Mouse (Mus musculus) limb, embryonic 13.5 days (tissue): ENCODE results near the gene Akap1. TPM values are rescaled to one million over a fixed set of nuclear protein-coding genes. Genes with fewer than 3 reads are reported as not detected.
A peak's percentile ranks its signal among the peaks of the same experiment; 100 is the strongest.

ENCODE experiments used
- ATAC-seq: fragments of 200-750 bp; cut with Nextera tagmentation; 2 replicates; pipeline ENCODE4 v1.8.0; 2017; ENCODE audit warnings: low read depth, moderate number of reproducible peaks, moderate TSS enrichment; ENCODE audit not compliant: low FRiP score
- H3K27ac ChIP-seq: fragments of 300-500 bp; sonication (generic); 2 replicates; pipeline ENCODE4 v1.5.1; 2015; ENCODE audit warnings: inconsistent platforms, mild to moderate bottlenecking, moderate library complexity
- H3K27me3 ChIP-seq: fragments of 300-500 bp; sonication (generic); 2 replicates; pipeline ENCODE4 v1.6.1; 2015; ENCODE audit warnings: mild to moderate bottlenecking, inconsistent platforms
- H3K36me3 ChIP-seq: fragments of 300-500 bp; sonication (generic); 2 replicates; pipeline ENCODE4 v1.6.1; 2015; ENCODE audit warnings: inconsistent platforms, mild to moderate bottlenecking, moderate library complexity
- H3K4me1 ChIP-seq: fragments of 300-500 bp; sonication (generic); 2 replicates; pipeline ENCODE4 v1.6.1; 2015; ENCODE audit warnings: inconsistent platforms
- H3K4me2 ChIP-seq: fragments of 300-500 bp; sonication (generic); replicated peaks from 2 replicates; pipeline ENCODE4 v1.6.1; 2015; ENCODE audit warnings: inconsistent platforms, mild to moderate bottlenecking, moderate library complexity
- H3K4me3 ChIP-seq: fragments of 300-500 bp; sonication (generic); 2 replicates; pipeline ENCODE4 v1.5.1; 2015; ENCODE audit warnings: moderate library complexity, mild to moderate bottlenecking, inconsistent platforms
- H3K9ac ChIP-seq: fragments of 300-500 bp; sonication (generic); 2 replicates; pipeline ENCODE4 v1.6.1; 2015; ENCODE audit warnings: mild to moderate bottlenecking, inconsistent platforms
- H3K9me3 ChIP-seq: fragments of 300-500 bp; sonication (generic); 2 replicates; pipeline ENCODE4 v1.6.1; 2016; ENCODE audit warnings: inconsistent platforms
- WGBS: fragments of 180-500 bp; shearing (Covaris S2); methylation state at CpG from one replicate; pipeline ENCODE4 v1.1.7; 2015; 5-methylcytosine and 5-hydroxymethylcytosine counted together
- polyA plus RNA-seq: library from polyadenylated mRNA; unstranded; fragments of >200 nt; fragmentation: Nextera tagmentation; extraction: Ambion mirVana; gene quantifications from 2 replicates; pipeline ENCODE4 v1.2.1, GENCODE M21; 2015

The Akap1 gene
- polyA plus RNA-seq, 1 experiment from 2014 or later: 16.9 TPM

GRCm38 (mm10) chr11:88873027-88873666 lies 8.8 kb upstream of the Akap1 start:
- peak overlapping the region; percentile 63 for H3K4me2 ChIP-seq
- H3K4me1 ChIP-seq: peaks cover 9% of the 10 kb centered on the region
- no peak overlapping the region for H3K27ac ChIP-seq
- 4% methylated on average over 20 of the region's 20 CpGs for WGBS
- H3K4me3 ChIP-seq: peak overlapping the region; percentile 35
- H3K36me3 ChIP-seq: no peaks in the 10 kb centered on the region
- peaks cover 28% of the 10 kb centered on the region for H3K27me3 ChIP-seq
- no peaks in the 10 kb centered on the region for H3K9me3 ChIP-seq
- no peak for ATAC-seq
- H3K9ac ChIP-seq: peak overlapping the region; percentile 50; the same call in 1 of the 2 replicates

- H3K9ac ChIP-seq: no peak overlapping the region
- ATAC-seq: no peak
These were observed 5.1 kb upstream of the Akap1 start for GRCm38 (mm10) chr11:88869443-88869842.

GRCm38 (mm10) chr11:88863904-88864457 lies 405 bp downstream of the Akap1 start:
- Histone ChIP-seq H3K36me3 (no peaks in the 10 kb centered on the region), H3K4me3 (peak overlapping the region; percentile 64), H3K4me2 (peak overlapping the region; percentile 95), H3K9me3 (no peaks in the 10 kb centered on the region), H3K9ac (peak overlapping the region; percentile 82), H3K27me3 (peaks cover 15% of the 10 kb centered on the region; the same call in 1 of the 2 replicates), H3K27ac (no peak overlapping the region), H3K4me1 (peaks cover 24% of the 10 kb centered on the region)
- ATAC-seq: peak; percentile 0; the same call in 1 of the 2 replicates
- under 1% methylated on average over 48 of the region's 49 CpGs for WGBS

More at GRCm38 (mm10) chr11:88869443-88869842, 5.1 kb upstream of the Akap1 start:
- no peak overlapping the region for H3K27ac ChIP-seq
- no peaks in the 10 kb centered on the region for H3K9me3 ChIP-seq
- no peak overlapping the region for H3K4me3 ChIP-seq
- peaks cover 25% of the 10 kb centered on the region for H3K27me3 ChIP-seq
- no peak overlapping the region for H3K4me2 ChIP-seq
- whole genome bisulfite sequencing: 88% methylated on average over 2 of the region's 2 CpGs
- H3K36me3 ChIP-seq: no peaks in the 10 kb centered on the region
- peaks cover 13% of the 10 kb centered on the region for H3K4me1 ChIP-seq

- ATAC-seq: no peak
- under 1% methylated on average over 32 of the region's 32 CpGs for whole genome bisulfite sequencing
- H3K4me2 ChIP-seq: peak overlapping the region; percentile 95
- peaks cover 15% of the 10 kb centered on the region; the same call in 1 of the 2 replicates for H3K27me3 ChIP-seq
- H3K9ac ChIP-seq: peak overlapping the region; percentile 82
- no peak overlapping the region for H3K27ac ChIP-seq
- H3K9me3 ChIP-seq: no peaks in the 10 kb centered on the region
- H3K4me1 ChIP-seq: peaks cover 24% of the 10 kb centered on the region
- no peaks in the 10 kb centered on the region for H3K36me3 ChIP-seq
- H3K4me3 ChIP-seq: peak overlapping the region; percentile 64
These were observed 1.1 kb downstream of the Akap1 start for GRCm38 (mm10) chr11:88863071-88863903.

GRCm38 (mm10) chr11:88862355-88862754 lies 2.0 kb downstream of the Akap1 start:
- Histone ChIP-seq H3K4me3 (peak overlapping the region; percentile 64), H3K27me3 (peaks cover 15% of the 10 kb centered on the region; the same call in 1 of the 2 replicates), H3K9me3 (no peaks in the 10 kb centered on the region), H3K27ac (no peak overlapping the region), H3K4me2 (peak overlapping the region; percentile 95), H3K36me3 (no peaks in the 10 kb centered on the region), H3K9ac (peak overlapping the region; percentile 82; the same call in 1 of the 2 replicates), H3K4me1 (peaks cover 28% of the 10 kb centered on the region)
- WGBS: 72% methylated on average over 2 of the region's 2 CpGs
- ATAC-seq: no peak

- ATAC-seq: no peak
- Histone ChIP-seq H3K4me2 (no peak overlapping the region), H3K4me1 (peaks cover 41% of the 10 kb centered on the region), H3K9me3 (no peaks in the 10 kb centered on the region), H3K36me3 (no peaks in the 10 kb centered on the region), H3K9ac (no peak overlapping the region), H3K27ac (no peak overlapping the region), H3K4me3 (no peak overlapping the region), H3K27me3 (peaks cover 15% of the 10 kb centered on the region; the same call in 1 of the 2 replicates)
- 56% methylated on average over 3 of the region's 3 CpGs for WGBS
These were observed 3.3 kb downstream of the Akap1 start for GRCm38 (mm10) chr11:88861060-88861459.

- H3K27me3 ChIP-seq: peaks cover 15% of the 10 kb centered on the region; the same call in 1 of the 2 replicates
- peaks cover 45% of the 10 kb centered on the region for H3K4me1 ChIP-seq
- no peaks in the 10 kb centered on the region for H3K9me3 ChIP-seq
- no peak overlapping the region for H3K27ac ChIP-seq
- no peak overlapping the region for H3K9ac ChIP-seq
- H3K4me2 ChIP-seq: no peak overlapping the region
- H3K36me3 ChIP-seq: no peaks in the 10 kb centered on the region
- no peak overlapping the region for H3K4me3 ChIP-seq
- ATAC-seq: no peak
- WGBS: 90% methylated on average over 3 of the region's 3 CpGs
These were observed 3.7 kb downstream of the Akap1 start for GRCm38 (mm10) chr11:88860641-88861040.

- Histone ChIP-seq H3K4me3 (no peak overlapping the region), H3K27me3 (peaks cover 5% of the 10 kb centered on the region; the same call in 1 of the 2 replicates), H3K27ac (peak overlapping the region; percentile 44; the same call in 1 of the 2 replicates), H3K36me3 (no peaks in the 10 kb centered on the region), H3K4me1 (peaks cover 30% of the 10 kb centered on the region), H3K4me2 (no peak overlapping the region), H3K9ac (no peak overlapping the region), H3K9me3 (no peaks in the 10 kb centered on the region)
- no peak for ATAC-seq
- WGBS: 65% methylated on average over 3 of the region's 3 CpGs
These were observed 6.9 kb downstream of the Akap1 start for GRCm38 (mm10) chr11:88857311-88858005.

- Histone ChIP-seq H3K9ac (no peak overlapping the region), H3K27ac (peak overlapping the region; percentile 73; the same call in 1 of the 2 replicates), H3K27me3 (no peaks in the 10 kb centered on the region), H3K9me3 (no peaks in the 10 kb centered on the region), H3K4me3 (no peak overlapping the region), H3K4me1 (peaks cover 28% of the 10 kb centered on the region), H3K4me2 (0 out of 2 replicates have a peak overlapping the region, but pooled peaks have one; percentile 0), H3K36me3 (no peaks in the 10 kb centered on the region)
- 34% methylated on average over 2 of the region's 2 CpGs for WGBS
- peak; percentile 74; the same call in 1 of the 2 replicates for ATAC-seq
These were observed 8.0 kb downstream of the Akap1 start for GRCm38 (mm10) chr11:88856383-88856782.

- H3K27ac ChIP-seq: peak overlapping the region; percentile 73; the same call in 1 of the 2 replicates
- 60% methylated on average over 4 of the region's 4 CpGs for WGBS
- H3K36me3 ChIP-seq: no peaks in the 10 kb centered on the region
- H3K27me3 ChIP-seq: no peaks in the 10 kb centered on the region
- H3K9ac ChIP-seq: no peak overlapping the region
- no peak overlapping the region for H3K4me2 ChIP-seq
- no peaks in the 10 kb centered on the region for H3K9me3 ChIP-seq
- ATAC-seq: no peak
- peaks cover 28% of the 10 kb centered on the region for H3K4me1 ChIP-seq
- no peak overlapping the region for H3K4me3 ChIP-seq
These were observed 8.6 kb downstream of the Akap1 start for GRCm38 (mm10) chr11:88855795-88856194.

- H3K4me1 ChIP-seq: peaks cover 42% of the 10 kb centered on the region
- H3K36me3 ChIP-seq: no peaks in the 10 kb centered on the region
- no peak for ATAC-seq
- H3K9ac ChIP-seq: no peak overlapping the region
- H3K4me3 ChIP-seq: no peak overlapping the region
- no peak overlapping the region for H3K27ac ChIP-seq
- WGBS: 92% methylated on average over 2 of the region's 2 CpGs
- H3K9me3 ChIP-seq: no peaks in the 10 kb centered on the region
- H3K4me2 ChIP-seq: no peak overlapping the region
- no peaks in the 10 kb centered on the region for H3K27me3 ChIP-seq
These were observed 10.8 kb downstream of the Akap1 start for GRCm38 (mm10) chr11:88853588-88853987.
